In the genomic region with DNA sequence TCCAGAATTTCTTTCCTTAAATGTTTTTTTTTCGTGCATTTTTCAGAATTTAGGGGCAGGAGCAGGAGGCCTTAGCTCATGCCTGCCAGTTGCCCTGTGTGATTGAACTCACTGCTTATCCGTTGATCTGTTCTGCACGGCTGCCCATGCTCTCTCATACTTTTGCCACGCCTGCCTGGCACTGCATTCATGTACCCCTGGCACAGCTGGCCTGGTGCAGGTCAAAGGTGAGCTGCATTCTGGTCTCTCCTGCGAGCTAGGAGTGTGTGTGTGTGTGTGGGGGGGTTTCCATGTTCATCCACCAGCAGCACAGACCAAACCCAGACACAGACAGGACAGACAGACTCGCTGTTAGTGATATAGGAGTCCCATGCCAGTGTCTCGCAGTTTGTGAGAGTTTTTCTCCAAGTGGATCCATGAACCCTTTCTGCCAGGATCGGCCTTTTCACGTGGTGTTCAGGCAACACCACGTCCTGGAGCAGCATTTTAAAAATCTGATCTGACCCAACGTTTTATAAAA, we compare ENCODE assay signal across 12 mouse cellular contexts.
DNase-seq lines count a peak whose midpoint lies in the region; ATAC-seq and TF ChIP-seq lines count a peak whose summit lies in the region.
"Had no signal": no experiment of that assay in that cellular context is flagged by ENCODE, and none has a peak within 500 bp of the region (broad histone marks: within the 10 kb centered on the region; RNA-seq: fewer than 3 reads in every experiment).

No protein-coding gene starts in this region.

- peak; percentile 54 for DNase-seq in kidney, adult 18-20 months
- DNase-seq in forebrain, embryonic 10.5 days (ENCODE audit: extremely low spot score, low spot score) = peak; percentile 21
- no peak for DNase-seq in hindbrain, postnatal 0 days (ENCODE audit: low spot score)
- no peak for DNase-seq in layer of hippocampus, postnatal 10 days (ENCODE audit: low spot score in 2 of 2)
- DNase-seq in adrenal gland, postnatal 25 days = no peak
- DNase-seq in thymus, postnatal 25 days = no peak
- DNase-seq: cerebellum, adult 9-10 months had no signal

- H3K36me3 ChIP-seq in kidney, embryonic 14.5 days (ENCODE audit: control insufficient read depth, insufficient read depth, low read length) = no peaks in the 10 kb centered on the region
- H3K36me3 ChIP-seq in forebrain, embryonic 10.5 days (replicated peaks) = no peaks in the 10 kb centered on the region
- no peaks in the 10 kb centered on the region for H3K36me3 ChIP-seq in hindbrain, postnatal 0 days (ENCODE audit: insufficient read depth, low read length)
- H3K36me3 ChIP-seq in midbrain, embryonic 15.5 days (replicated peaks) = no peaks in the 10 kb centered on the region
- H3K36me3 ChIP-seq: intestine, embryonic 15.5 days had no signal

- no peak for TF ChIP-seq CTCF in hindbrain, postnatal 0 days (IDR thresholded peaks at IDR 0.05; ENCODE audit: low read depth)

- H3K4me3 ChIP-seq in kidney, embryonic 14.5 days (ENCODE audit: low read length) = no peak overlapping the region
- H3K4me3 ChIP-seq in forebrain, embryonic 10.5 days = no peak overlapping the region; the same call in 1 of the 2 replicates
- H3K4me3 ChIP-seq in hindbrain, postnatal 0 days (ENCODE audit: low read length) = no peak overlapping the region
- no peak overlapping the region for H3K4me3 ChIP-seq in midbrain, embryonic 15.5 days
- H3K4me3 ChIP-seq: erythroblast, embryonic 14.5 days; heart, adult 2 months; intestine, embryonic 15.5 days had no signal

- H3K27me3 ChIP-seq in kidney, embryonic 14.5 days (ENCODE audit: control insufficient read depth, insufficient read depth, low read length) = no peaks in the 10 kb centered on the region
- no peaks in the 10 kb centered on the region; the same call in 1 of the 2 replicates for H3K27me3 ChIP-seq in forebrain, embryonic 10.5 days (ENCODE audit: poor library complexity, severe bottlenecking)
- H3K27me3 ChIP-seq in hindbrain, postnatal 0 days (ENCODE audit: insufficient read depth, low read length) = no peaks in the 10 kb centered on the region
- no peaks in the 10 kb centered on the region for H3K27me3 ChIP-seq in midbrain, embryonic 15.5 days (replicated peaks)
- H3K27me3 ChIP-seq: intestine, embryonic 15.5 days had no signal

- no peaks in the 10 kb centered on the region for H3K9me3 ChIP-seq in kidney, embryonic 14.5 days (ENCODE audit: control insufficient read depth, low read length)
- no peaks in the 10 kb centered on the region for H3K9me3 ChIP-seq in forebrain, embryonic 10.5 days
- H3K9me3 ChIP-seq in hindbrain, postnatal 0 days (ENCODE audit: low read length) = no peaks in the 10 kb centered on the region
- no peaks in the 10 kb centered on the region for H3K9me3 ChIP-seq in midbrain, embryonic 15.5 days
- H3K9me3 ChIP-seq: intestine, embryonic 15.5 days had no signal

- no peak overlapping the region for H3K27ac ChIP-seq in kidney, embryonic 14.5 days (ENCODE audit: low read depth, low read length)
- H3K27ac ChIP-seq in forebrain, embryonic 10.5 days = peak overlapping the region; percentile 86
- H3K27ac ChIP-seq in hindbrain, postnatal 0 days = peak overlapping the region; percentile 80
- H3K27ac ChIP-seq in midbrain, embryonic 15.5 days = peak overlapping the region; percentile 67
- H3K27ac ChIP-seq: heart, adult 2 months; intestine, embryonic 15.5 days had no signal

- peaks cover 7% of the 10 kb centered on the region; the same call in 1 of the 2 replicates for H3K4me1 ChIP-seq in kidney, embryonic 14.5 days (ENCODE audit: control insufficient read depth, insufficient read depth, low read length)
- peaks cover 34% of the 10 kb centered on the region for H3K4me1 ChIP-seq in forebrain, embryonic 10.5 days
- peaks cover 23% of the 10 kb centered on the region for H3K4me1 ChIP-seq in hindbrain, postnatal 0 days (ENCODE audit: insufficient read depth, low read length)
- H3K4me1 ChIP-seq in midbrain, embryonic 15.5 days = peaks cover 26% of the 10 kb centered on the region

- ATAC-seq in kidney, embryonic 14.5 days (ENCODE audit: low FRiP score, low TSS enrichment) = no peak
- ATAC-seq in hindbrain, postnatal 0 days = no peak; the same call in 1 of the 2 replicates
- ATAC-seq in midbrain, embryonic 15.5 days (replicated peaks) = 0 out of 2 replicates have a peak, but pooled peaks have one; percentile 35
- ATAC-seq: intestine, embryonic 15.5 days had no signal

- WGBS in kidney, embryonic 14.5 days = 59% methylated on average over 11 of the region's 11 CpGs
- WGBS in forebrain, embryonic 10.5 days = 66% methylated on average over 11 of the region's 11 CpGs
- WGBS in hindbrain, postnatal 0 days = 22% methylated on average over 11 of the region's 11 CpGs
- 27% methylated on average over 11 of the region's 11 CpGs for WGBS in midbrain, embryonic 15.5 days

- no peak overlapping the region for H3K4me2 ChIP-seq in kidney, embryonic 14.5 days (replicated peaks; ENCODE audit: low read depth, low read length)
- H3K4me2 ChIP-seq in hindbrain, postnatal 0 days (ENCODE audit: low read depth, low read length) = no peak overlapping the region
- no peak overlapping the region for H3K4me2 ChIP-seq in midbrain, embryonic 15.5 days
- H3K4me2 ChIP-seq: intestine, embryonic 15.5 days had no signal

- H3K9ac ChIP-seq in kidney, embryonic 14.5 days (ENCODE audit: low read depth, low read length) = no peak overlapping the region
- no peak overlapping the region for H3K9ac ChIP-seq in hindbrain, postnatal 0 days (replicated peaks; ENCODE audit: low read length)
- no peak overlapping the region for H3K9ac ChIP-seq in midbrain, embryonic 15.5 days
- H3K9ac ChIP-seq: intestine, embryonic 15.5 days had no signal

Comparison
In these comparisons a context has a peak if more than half of its experiments do, and no peak if none do; other contexts are left out.
1. DNase-seq: peak in kidney, adult 18-20 months (single experiment) and forebrain, embryonic 10.5 days (single experiment); none in hindbrain, postnatal 0 days (single experiment), layer of hippocampus, postnatal 10 days (0 of 2), adrenal gland, postnatal 25 days (single experiment) and thymus, postnatal 25 days (single experiment).